Mouse (Mus musculus) kidney, postnatal 36 days (tissue): ENCODE measurements at regions not wholly inside any gene's neighbourhood (a gene's known extent, or its start where the extent isn't known, plus 50 kb on each side); places are given as distances from the start of the nearest gene placed in this dataset.

Source experiments
- DNase-seq, 2 experiments: peaks; one replicate each; pipeline ENCODE4 v3.0.0; 2021 to 2022; ENCODE audit warnings: mixed read lengths in 2 of 2

GRCm38 (mm10) chr12:107723860-107724320 is 235.5 kb downstream of the 3110018I06Rik start:
- no peak for DNase-seq

- no peak for DNase-seq
These were observed 236.0 kb downstream of the 3110018I06Rik start for GRCm38 (mm10) chr12:107724467-107724866.

GRCm38 (mm10) chr12:107728865-107729264 is 240.4 kb downstream of the 3110018I06Rik start:
- DNase-seq: no peak

- no peak for DNase-seq
These were observed 240.9 kb downstream of the 3110018I06Rik start for GRCm38 (mm10) chr12:107729301-107729700.

GRCm38 (mm10) chr12:107730940-107731339 is 242.5 kb downstream of the 3110018I06Rik start:
- no peak for DNase-seq

GRCm38 (mm10) chr12:107734536-107734935 is 246.1 kb downstream of the 3110018I06Rik start:
- no peak for DNase-seq

GRCm38 (mm10) chr12:107742641-107743040 is 254.2 kb downstream of the 3110018I06Rik start:
- DNase-seq: no peak

GRCm38 (mm10) chr12:107744822-107745221 is 256.4 kb downstream of the 3110018I06Rik start:
- no peak for DNase-seq

- DNase-seq: no peak
These were observed 254.7 kb downstream of the Bcl11b start for GRCm38 (mm10) chr12:107748481-107749380.

GRCm38 (mm10) chr12:107749381-107750085 is 253.9 kb downstream of the Bcl11b start:
- no peak for DNase-seq

GRCm38 (mm10) chr12:107750285-107750927 is 253.0 kb downstream of the Bcl11b start:
- no peak for DNase-seq

- DNase-seq: no peak
These were observed 251.3 kb downstream of the Bcl11b start for GRCm38 (mm10) chr12:107752126-107752525.

GRCm38 (mm10) chr12:107752587-107752986 is 250.8 kb downstream of the Bcl11b start:
- no peak for DNase-seq

- DNase-seq: no peak
These were observed 250.4 kb downstream of the Bcl11b start for GRCm38 (mm10) chr12:107753022-107753421.

- DNase-seq: no peak
These were observed 249.9 kb downstream of the Bcl11b start for GRCm38 (mm10) chr12:107753536-107753935.

GRCm38 (mm10) chr12:107754885-107755284 is 248.5 kb downstream of the Bcl11b start:
- DNase-seq: no peak

- DNase-seq: no peak
These were observed 247.4 kb downstream of the Bcl11b start for GRCm38 (mm10) chr12:107755820-107756517.

- DNase-seq: no peak
These were observed 246.2 kb downstream of the Bcl11b start for GRCm38 (mm10) chr12:107757184-107757583.

GRCm38 (mm10) chr12:107757996-107758791 is 245.2 kb downstream of the Bcl11b start:
- no peak for DNase-seq

GRCm38 (mm10) chr12:107759291-107759690 is 244.1 kb downstream of the Bcl11b start:
- DNase-seq: no peak

- DNase-seq: no peak
These were observed 243.5 kb downstream of the Bcl11b start for GRCm38 (mm10) chr12:107759911-107760310.

GRCm38 (mm10) chr12:107762140-107762539 is 241.3 kb downstream of the Bcl11b start:
- no peak for DNase-seq
